Mouse (Mus musculus) neural tube, embryonic 11.5 days (tissue): ENCODE results near the gene Cep170. TPM values are rescaled to one million over a fixed set of nuclear protein-coding genes. Genes with fewer than 3 reads are reported as not detected.
A peak's percentile ranks its signal among the peaks of the same experiment; 100 is the strongest.
"Not testable (repeated sequence)": the region's sequence is repeated elsewhere in the genome, so short reads cannot be mapped to it uniquely, and the experiment has no call there.

Source experiments
- ATAC-seq: fragments of 200-750 bp; cut with Nextera tagmentation; 2 replicates; pipeline ENCODE4 v1.8.0; 2017; ENCODE audit warnings: moderate number of reproducible peaks, mild to moderate bottlenecking, moderate TSS enrichment, moderate library complexity; ENCODE audit not compliant: insufficient read depth, low FRiP score, low TSS enrichment
- DNase-seq: peaks from one replicate; pipeline ENCODE4 v3.0.0-alpha.2; 2015; ENCODE audit warnings: low spot score
- H3K27ac ChIP-seq: fragments of 300-500 bp; sonication (generic); 2 replicates; pipeline ENCODE4 v1.5.1; 2014; ENCODE audit warnings: low read depth, mild to moderate bottlenecking, low read length
- H3K27me3 ChIP-seq: fragments of 300-500 bp; sonication (generic); 2 replicates; pipeline ENCODE4 v1.6.1; 2014; ENCODE audit warnings: mild to moderate bottlenecking, low read length, mixed read lengths; ENCODE audit not compliant: control insufficient read depth, insufficient read depth
- H3K36me3 ChIP-seq: fragments of 300-500 bp; sonication (generic); 2 replicates; pipeline ENCODE4 v1.6.1; 2014; ENCODE audit warnings: mild to moderate bottlenecking, low read length, moderate library complexity, mixed read lengths; ENCODE audit not compliant: control insufficient read depth, insufficient read depth
- H3K4me1 ChIP-seq: fragments of 300-500 bp; sonication (generic); 2 replicates; pipeline ENCODE4 v1.6.1; 2014; ENCODE audit warnings: low read length, mixed read lengths; ENCODE audit not compliant: control insufficient read depth, insufficient read depth
- H3K4me2 ChIP-seq: fragments of 300-500 bp; sonication (generic); 2 replicates; pipeline ENCODE4 v1.6.1; 2014; ENCODE audit warnings: low read depth, mild to moderate bottlenecking, moderate library complexity
- H3K4me3 ChIP-seq: fragments of 300-500 bp; sonication (generic); 2 replicates; pipeline ENCODE4 v1.5.1; 2014; ENCODE audit warnings: low read depth, low read length
- H3K9ac ChIP-seq: fragments of 300-500 bp; sonication (generic); 2 replicates; pipeline ENCODE4 v1.6.1; 2014; ENCODE audit warnings: mild to moderate bottlenecking, low read length
- H3K9me3 ChIP-seq: fragments of 300-500 bp; sonication (generic); 2 replicates; pipeline ENCODE4 v1.6.1; 2016; ENCODE audit warnings: low read length; ENCODE audit not compliant: control insufficient read depth
- WGBS: fragments of 180-500 bp; shearing (Covaris S2); extraction: QIAGEN DNeasy Blood & Tissue Kit; methylation state at CpG from one replicate; pipeline ENCODE4 v1.1.7; 2014; 5-methylcytosine and 5-hydroxymethylcytosine counted together
- polyA plus RNA-seq: library from polyadenylated mRNA; unstranded; fragments of >200 nt; fragmentation: Nextera tagmentation; extraction: Ambion mirVana; gene quantifications from 2 replicates; pipeline ENCODE4 v1.2.1, GENCODE M21; 2014

Cep170 gene
- polyA plus RNA-seq, 1 experiment from 2014 or later = 86.6 TPM

DNA sequence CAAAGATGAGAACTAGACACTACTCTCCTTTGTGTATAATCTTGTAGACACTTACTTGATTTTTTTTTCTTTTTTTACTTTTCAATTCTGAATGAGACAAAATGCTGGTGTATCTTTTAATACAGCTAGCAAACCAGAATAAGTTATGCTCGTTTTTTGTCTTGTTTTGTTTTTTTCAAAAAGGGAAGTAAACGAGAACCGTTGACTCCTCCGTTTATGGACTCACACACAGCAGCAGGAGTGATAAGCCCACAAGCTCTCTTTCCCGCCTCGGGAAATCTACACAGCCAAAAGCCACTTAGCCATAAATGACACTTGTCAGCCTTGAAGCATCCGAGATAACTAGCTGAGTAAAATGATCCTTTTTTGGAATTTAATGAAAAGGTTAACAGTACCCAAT, 22.7 kb upstream of the Cep170 start:
- not testable (repeated sequence) for DNase-seq, ATAC-seq, H3K4me2 ChIP-seq, H3K27ac ChIP-seq, H3K9me3 ChIP-seq, H3K4me3 ChIP-seq, H3K27me3 ChIP-seq, H3K4me1 ChIP-seq, H3K36me3 ChIP-seq, H3K9ac ChIP-seq
- WGBS = 67% methylated on average over 7 of the region's 7 CpGs

DNA sequence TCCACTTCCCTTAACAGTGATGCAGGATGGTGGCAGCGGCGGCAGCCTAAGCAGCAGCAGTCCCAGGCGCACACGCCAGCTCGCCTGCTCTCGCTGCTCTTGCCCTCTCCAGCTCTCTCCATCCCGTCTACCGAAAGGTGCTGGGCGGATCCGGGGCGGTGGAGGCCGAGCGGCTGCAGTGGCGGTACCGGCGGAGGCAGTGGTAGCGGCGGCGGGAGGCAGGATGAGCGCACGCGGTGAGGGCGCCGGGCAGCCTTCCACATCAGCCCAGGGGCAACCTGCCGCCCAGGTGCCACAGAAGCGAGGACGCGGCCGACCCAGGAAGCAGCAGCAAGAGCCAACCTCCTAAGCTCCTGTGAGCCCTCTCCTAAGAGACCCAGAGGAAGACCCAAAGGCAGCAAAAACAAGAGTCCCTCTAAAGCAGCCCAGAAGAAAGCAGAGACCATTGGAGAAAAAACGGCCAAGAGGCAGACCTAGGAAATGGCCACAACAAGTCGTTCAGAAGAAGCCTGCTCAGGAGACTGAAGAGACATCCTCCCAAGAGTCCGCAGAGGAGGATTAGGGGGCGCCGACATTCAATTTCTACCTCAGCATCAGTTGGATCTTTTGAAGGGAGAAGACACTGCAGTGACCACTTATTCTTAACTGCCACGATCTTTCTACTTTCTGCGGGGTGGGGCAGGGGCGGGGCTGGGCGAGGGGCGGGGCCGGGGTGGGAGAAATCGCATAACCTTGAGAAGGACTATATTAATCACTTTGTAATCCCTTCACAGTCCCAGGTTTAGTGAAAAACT, 21.8 kb upstream of the Cep170 start:
- no peaks in the 10 kb centered on the region for H3K36me3 ChIP-seq
- H3K27me3 ChIP-seq = no peaks in the 10 kb centered on the region; the same call in 1 of the 2 replicates
- H3K4me2 ChIP-seq = peak overlapping the region; percentile 77
- DNase-seq (no peak), ATAC-seq (no peak; the same call in 1 of the 2 replicates)
- peak overlapping the region; percentile 34 for H3K4me3 ChIP-seq
- WGBS = 1% methylated on average over 41 of the region's 41 CpGs
- H3K4me1 ChIP-seq = no peaks in the 10 kb centered on the region
- no peak overlapping the region for H3K27ac ChIP-seq
- peak overlapping the region; percentile 31; the same call in 1 of the 2 replicates for H3K9ac ChIP-seq
- no peaks in the 10 kb centered on the region for H3K9me3 ChIP-seq

DNA sequence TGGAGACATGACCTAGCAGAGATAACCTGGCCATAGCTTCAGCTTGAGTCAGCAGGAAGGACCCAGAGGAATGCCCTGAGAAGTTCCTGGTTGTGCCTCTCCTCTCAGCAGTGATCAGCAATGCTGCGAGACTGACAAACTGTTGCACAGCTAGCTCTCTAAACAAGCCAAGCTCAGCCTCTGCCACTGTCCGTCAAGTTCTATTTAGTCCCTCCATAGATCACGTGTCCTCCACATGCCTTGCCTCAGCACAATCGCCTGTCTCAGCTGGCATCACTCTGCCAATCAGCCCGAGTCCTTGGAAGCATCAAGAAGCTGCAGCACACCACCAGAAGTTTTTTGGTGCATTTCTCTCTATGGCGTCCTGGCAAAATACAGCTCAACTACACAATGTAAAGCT, 21.0 kb upstream of the Cep170 start:
- DNase-seq = no peak
- Histone ChIP-seq H3K4me2 (no peak overlapping the region; the same call in 1 of the 2 replicates), H3K27me3 (no peaks in the 10 kb centered on the region; the same call in 1 of the 2 replicates), H3K4me1 (no peaks in the 10 kb centered on the region), H3K4me3 (no peak overlapping the region), H3K27ac (no peak overlapping the region), H3K36me3 (no peaks in the 10 kb centered on the region), H3K9ac (no peak overlapping the region), H3K9me3 (no peaks in the 10 kb centered on the region)
- no peak for ATAC-seq
- WGBS = 61% methylated on average over 6 of the region's 6 CpGs

DNA sequence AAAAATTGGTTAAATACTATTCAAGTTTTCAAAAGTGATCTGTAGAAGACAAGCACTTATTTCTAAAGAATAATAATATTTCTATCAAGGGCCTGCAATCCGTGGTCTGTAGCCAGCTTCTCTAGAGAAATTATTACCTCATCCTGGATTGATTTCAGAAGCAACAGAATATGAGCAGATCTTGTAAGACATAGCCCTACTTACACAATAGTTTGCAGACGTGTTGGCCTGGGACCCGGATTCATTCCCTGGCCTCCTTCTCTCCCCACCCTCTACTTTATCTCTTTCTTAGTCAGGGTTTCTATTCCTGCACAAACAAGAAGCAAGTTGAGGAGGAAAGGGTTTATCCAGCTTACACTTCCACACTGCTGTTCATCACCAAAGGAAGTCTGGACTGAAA, 20.1 kb upstream of the Cep170 start:
- ATAC-seq = no peak
- WGBS = 90% methylated on average over 3 of the region's 3 CpGs
- Histone ChIP-seq H3K4me1 (no peaks in the 10 kb centered on the region), H3K27me3 (no peaks in the 10 kb centered on the region; the same call in 1 of the 2 replicates), H3K27ac (no peak overlapping the region), H3K4me3 (no peak overlapping the region), H3K9me3 (no peaks in the 10 kb centered on the region), H3K36me3 (no peaks in the 10 kb centered on the region), H3K4me2 (no peak overlapping the region), H3K9ac (no peak overlapping the region)
- no peak for DNase-seq

DNA sequence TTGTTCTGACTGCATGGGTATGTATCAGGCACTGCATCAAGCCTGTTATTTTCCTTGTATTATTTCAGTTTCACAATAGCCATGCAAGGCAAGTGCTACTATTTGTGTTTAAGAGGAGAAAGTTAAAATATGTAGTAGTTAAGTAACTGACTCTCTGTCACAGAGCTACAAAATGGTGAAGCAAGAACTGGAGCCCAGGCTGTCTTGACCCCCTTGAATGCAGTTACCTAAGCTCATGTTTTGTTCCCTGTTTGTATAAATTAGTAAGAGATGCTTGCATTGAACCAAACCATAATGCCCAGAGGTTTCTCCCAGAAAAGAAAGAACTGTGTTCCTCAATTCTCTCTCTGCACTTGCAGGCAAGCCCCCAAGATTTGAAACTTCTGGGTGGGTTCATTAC, 19.4 kb upstream of the Cep170 start:
- Histone ChIP-seq H3K36me3 (no peaks in the 10 kb centered on the region), H3K9ac (no peak overlapping the region), H3K27me3 (no peaks in the 10 kb centered on the region; the same call in 1 of the 2 replicates), H3K4me2 (no peak overlapping the region), H3K4me3 (no peak overlapping the region), H3K4me1 (no peaks in the 10 kb centered on the region), H3K27ac (no peak overlapping the region), H3K9me3 (no peaks in the 10 kb centered on the region)
- DNase-seq = no peak
- no peak for ATAC-seq

DNA sequence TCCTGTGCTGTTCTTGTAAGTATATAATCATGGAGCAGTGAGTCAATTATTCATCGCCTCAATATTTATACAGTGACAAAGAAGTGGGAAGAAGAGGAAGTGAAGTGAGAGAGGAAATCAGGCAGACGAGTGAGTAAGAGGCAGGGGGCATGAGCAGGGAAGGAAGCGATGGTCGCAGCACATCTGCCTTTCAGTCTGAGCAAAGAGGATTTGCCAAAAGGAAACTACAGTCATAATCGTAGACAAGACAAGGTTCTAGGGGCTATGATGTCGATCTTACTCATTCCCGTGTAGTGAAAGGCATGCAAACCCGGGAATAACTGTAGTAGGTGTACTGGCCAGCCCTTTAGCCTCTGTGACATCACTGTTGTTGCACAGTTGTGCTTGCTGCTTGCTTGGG, 18.7 kb upstream of the Cep170 start:
- ATAC-seq = no peak
- no peaks in the 10 kb centered on the region for H3K36me3 ChIP-seq
- no peak overlapping the region for H3K27ac ChIP-seq
- no peak overlapping the region for H3K4me3 ChIP-seq
- H3K9me3 ChIP-seq = no peaks in the 10 kb centered on the region
- no peak overlapping the region for H3K9ac ChIP-seq
- H3K4me2 ChIP-seq = no peak overlapping the region
- no peak for DNase-seq
- H3K27me3 ChIP-seq = no peaks in the 10 kb centered on the region; the same call in 1 of the 2 replicates
- H3K4me1 ChIP-seq = no peaks in the 10 kb centered on the region
- WGBS = 85% methylated on average over 8 of the region's 8 CpGs

DNA sequence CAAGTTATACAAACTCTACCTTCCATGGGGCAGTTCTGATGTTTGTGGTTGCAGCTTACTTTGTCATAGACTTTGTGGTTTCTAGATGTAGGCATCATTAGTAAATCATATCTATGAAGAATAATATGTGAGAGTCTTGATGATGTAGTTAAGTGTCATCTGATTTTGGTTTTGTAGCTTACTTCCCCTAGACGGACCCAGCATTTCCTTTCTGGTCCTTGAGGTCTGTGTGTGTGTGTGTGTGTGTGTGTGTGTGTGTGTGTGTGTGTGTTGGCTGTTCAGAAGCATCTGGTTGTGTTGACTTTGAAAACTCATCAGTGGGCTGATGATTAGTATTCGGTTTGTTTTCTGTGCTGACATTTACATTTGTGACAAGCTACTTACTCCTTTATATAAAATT, 18.2 kb upstream of the Cep170 start:
- no peak overlapping the region for H3K9ac ChIP-seq
- no peak overlapping the region for H3K27ac ChIP-seq
- no peak for ATAC-seq
- H3K4me2 ChIP-seq = no peak overlapping the region
- DNase-seq = no peak
- no peaks in the 10 kb centered on the region for H3K36me3 ChIP-seq
- H3K4me1 ChIP-seq = no peaks in the 10 kb centered on the region
- H3K27me3 ChIP-seq = no peaks in the 10 kb centered on the region; the same call in 1 of the 2 replicates
- 98% methylated on average over 2 of the region's 2 CpGs for WGBS
- H3K9me3 ChIP-seq = no peaks in the 10 kb centered on the region
- H3K4me3 ChIP-seq = no peak overlapping the region

DNA sequence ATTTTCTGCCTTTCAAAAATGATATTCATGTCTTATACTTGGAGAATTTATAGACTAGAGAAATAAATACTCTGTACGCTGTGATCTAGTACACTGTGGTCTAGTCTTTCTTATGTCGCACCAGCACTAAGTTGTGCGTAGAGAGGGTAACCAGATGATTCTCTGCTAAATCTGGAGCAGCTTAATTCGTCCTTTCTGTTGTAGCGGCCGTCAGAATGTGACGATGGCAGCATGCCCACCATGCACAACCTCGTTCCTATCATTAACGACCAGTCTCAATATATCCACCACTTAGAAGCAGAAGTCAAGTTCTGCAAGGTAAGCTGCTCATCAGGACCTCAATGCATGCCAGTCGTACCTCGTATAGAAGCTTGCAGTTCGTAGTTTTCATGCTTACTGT, 14.8 kb upstream of the Cep170 start:
- DNase-seq (no peak), ATAC-seq (no peak)
- 95% methylated on average over 12 of the region's 12 CpGs for whole genome bisulfite sequencing
- Histone ChIP-seq H3K27ac (no peak overlapping the region), H3K9ac (no peak overlapping the region), H3K4me3 (no peak overlapping the region), H3K9me3 (no peaks in the 10 kb centered on the region), H3K27me3 (no peaks in the 10 kb centered on the region), H3K36me3 (no peaks in the 10 kb centered on the region), H3K4me1 (no peaks in the 10 kb centered on the region), H3K4me2 (no peak overlapping the region)

DNA sequence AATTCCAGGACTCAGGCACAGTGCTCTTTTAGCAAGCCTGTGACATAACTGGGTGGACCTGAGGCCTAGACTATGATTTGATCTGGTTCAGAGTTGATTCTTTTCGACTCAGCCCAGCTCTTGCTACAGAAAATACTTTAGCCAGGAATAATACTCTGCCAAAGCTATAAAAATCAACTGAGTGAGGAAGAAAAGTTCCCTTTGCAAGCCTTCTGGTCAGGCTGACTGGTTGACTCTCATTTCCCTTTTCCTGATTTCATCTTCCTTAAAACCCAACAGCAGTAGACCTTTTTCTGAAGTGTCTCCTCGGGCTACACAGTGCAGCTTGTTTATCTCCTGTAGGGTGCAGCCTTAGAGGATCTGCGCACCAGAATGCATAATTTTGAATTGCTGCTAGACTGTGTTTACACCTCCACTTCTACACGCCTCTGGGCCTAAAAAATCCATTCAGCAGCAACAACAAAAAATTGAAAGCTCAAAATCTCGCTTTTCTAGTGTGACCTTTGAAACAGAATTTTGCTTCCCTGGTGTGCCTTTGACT, 14.1 kb upstream of the Cep170 start:
- no peak for ATAC-seq

More for the DNA sequence above, 14.1 kb upstream of the Cep170 start:
- Histone ChIP-seq H3K27me3 (no peaks in the 10 kb centered on the region), H3K9me3 (no peaks in the 10 kb centered on the region), H3K9ac (no peak overlapping the region), H3K4me3 (no peak overlapping the region), H3K4me1 (no peaks in the 10 kb centered on the region), H3K36me3 (no peaks in the 10 kb centered on the region), H3K27ac (no peak overlapping the region), H3K4me2 (no peak overlapping the region)
- 80% methylated on average over 5 of the region's 5 CpGs for WGBS
- no peak for DNase-seq
